Mouse (Mus musculus): ENCODE measurements around the gene Retreg1. TPM values are rescaled to one million over a fixed set of nuclear protein-coding genes. Genes with fewer than 3 reads are reported as not detected.

Retreg1 gene
- polyA plus RNA-seq, 1 experiment from 2014 or later = 7.1 TPM

GRCm38 (mm10) chr15:25808677-25809460, 34.1 kb upstream of the Retreg1 start:
- Histone ChIP-seq H3K4me3 (no peak overlapping the region), H3K36me3 (peaks cover 88% of the 10 kb centered on the region), H3K9ac (no peak overlapping the region), H3K4me2 (replicated peaks) (no peak overlapping the region), H3K4me1 (no peaks in the 10 kb centered on the region), H3K27ac (no peak overlapping the region), H3K27me3 (replicated peaks) (no peaks in the 10 kb centered on the region), H3K9me3 (no peaks in the 10 kb centered on the region)
- no peak for ATAC-seq (ENCODE audit: low FRiP score, low read depth)
- 92% methylated on average over 20 of the region's 20 CpGs for WGBS

GRCm38 (mm10) chr15:25809669-25810068, 33.3 kb upstream of the Retreg1 start:
- Histone ChIP-seq H3K9ac (no peak overlapping the region), H3K9me3 (no peaks in the 10 kb centered on the region), H3K36me3 (peaks cover 87% of the 10 kb centered on the region), H3K4me2 (replicated peaks) (no peak overlapping the region), H3K4me1 (no peaks in the 10 kb centered on the region), H3K4me3 (no peak overlapping the region), H3K27me3 (replicated peaks) (no peaks in the 10 kb centered on the region), H3K27ac (no peak overlapping the region)
- 94% methylated on average over 6 of the region's 6 CpGs for WGBS
- no peak for ATAC-seq (ENCODE audit: low FRiP score, low read depth)

- no peaks in the 10 kb centered on the region for H3K4me1 ChIP-seq
- no peak for ATAC-seq (ENCODE audit: low FRiP score, low read depth)
- H3K4me2 ChIP-seq (replicated peaks) = no peak overlapping the region
- H3K4me3 ChIP-seq = no peak overlapping the region
- no peak overlapping the region for H3K27ac ChIP-seq
- no peaks in the 10 kb centered on the region for H3K27me3 ChIP-seq (replicated peaks)
- 87% methylated on average over 11 of the region's 11 CpGs for WGBS
- no peak overlapping the region for H3K9ac ChIP-seq
- peaks cover 79% of the 10 kb centered on the region for H3K36me3 ChIP-seq
- H3K9me3 ChIP-seq = 0 out of 2 replicates have a peak, but pooled peaks cover 8% of the 10 kb centered on the region
These were observed 31.1 kb upstream of the Retreg1 start for GRCm38 (mm10) chr15:25811834-25812250.

- WGBS = 69% methylated on average over 12 of the region's 12 CpGs
- H3K27ac ChIP-seq = no peak overlapping the region
- no peak for ATAC-seq (ENCODE audit: low FRiP score, low read depth)
- H3K36me3 ChIP-seq = peaks cover 73% of the 10 kb centered on the region
- H3K4me2 ChIP-seq (replicated peaks) = no peak overlapping the region
- H3K27me3 ChIP-seq (replicated peaks) = no peaks in the 10 kb centered on the region
- H3K4me3 ChIP-seq = no peak overlapping the region
- no peak overlapping the region for H3K9ac ChIP-seq
- 0 out of 2 replicates have a peak, but pooled peaks cover 8% of the 10 kb centered on the region for H3K9me3 ChIP-seq
- no peaks in the 10 kb centered on the region for H3K4me1 ChIP-seq
These were observed 30.5 kb upstream of the Retreg1 start for GRCm38 (mm10) chr15:25812479-25812878.

GRCm38 (mm10) chr15:25814535-25814934, 28.4 kb upstream of the Retreg1 start:
- Histone ChIP-seq H3K9me3 (0 out of 2 replicates have a peak, but pooled peaks cover 12% of the 10 kb centered on the region), H3K9ac (no peak overlapping the region), H3K4me1 (no peaks in the 10 kb centered on the region), H3K36me3 (peaks cover 54% of the 10 kb centered on the region), H3K4me3 (no peak overlapping the region), H3K4me2 (replicated peaks) (no peak overlapping the region), H3K27me3 (replicated peaks) (no peaks in the 10 kb centered on the region), H3K27ac (no peak overlapping the region)
- WGBS = 87% methylated on average over 3 of the region's 3 CpGs
- ATAC-seq (ENCODE audit: low FRiP score, low read depth) = no peak

GRCm38 (mm10) chr15:25817191-25817590, 25.8 kb upstream of the Retreg1 start:
- H3K9ac ChIP-seq = no peak overlapping the region
- H3K4me1 ChIP-seq = no peaks in the 10 kb centered on the region
- ATAC-seq (ENCODE audit: low FRiP score, low read depth) = no peak
- H3K27ac ChIP-seq = no peak overlapping the region
- H3K4me2 ChIP-seq (replicated peaks) = no peak overlapping the region
- H3K36me3 ChIP-seq = peaks cover 28% of the 10 kb centered on the region
- H3K27me3 ChIP-seq (replicated peaks) = no peaks in the 10 kb centered on the region
- H3K4me3 ChIP-seq = no peak overlapping the region
- 94% methylated on average over 2 of the region's 2 CpGs for WGBS
- H3K9me3 ChIP-seq = 0 out of 2 replicates have a peak, but pooled peaks cover 12% of the 10 kb centered on the region

- Histone ChIP-seq H3K9me3 (0 out of 2 replicates have a peak, but pooled peaks cover 4% of the 10 kb centered on the region), H3K4me2 (replicated peaks) (no peak overlapping the region), H3K27ac (no peak overlapping the region), H3K4me1 (no peaks in the 10 kb centered on the region), H3K36me3 (no peaks in the 10 kb centered on the region), H3K4me3 (no peak overlapping the region), H3K27me3 (replicated peaks) (no peaks in the 10 kb centered on the region), H3K9ac (no peak overlapping the region)
- no peak for ATAC-seq (ENCODE audit: low FRiP score, low read depth)
These were observed 21.0 kb upstream of the Retreg1 start for GRCm38 (mm10) chr15:25821981-25822380.

- H3K27ac ChIP-seq = no peak overlapping the region
- WGBS = 62% methylated on average over 3 of the region's 3 CpGs
- H3K9ac ChIP-seq = no peak overlapping the region
- H3K9me3 ChIP-seq = 0 out of 2 replicates have a peak, but pooled peaks cover 4% of the 10 kb centered on the region
- H3K27me3 ChIP-seq (replicated peaks) = no peaks in the 10 kb centered on the region
- no peak overlapping the region for H3K4me2 ChIP-seq (replicated peaks)
- ATAC-seq (ENCODE audit: low FRiP score, low read depth) = no peak
- no peaks in the 10 kb centered on the region for H3K36me3 ChIP-seq
- H3K4me3 ChIP-seq = no peak overlapping the region
- no peaks in the 10 kb centered on the region for H3K4me1 ChIP-seq
These were observed 20.3 kb upstream of the Retreg1 start for GRCm38 (mm10) chr15:25822656-25823055.

- Histone ChIP-seq H3K4me1 (no peaks in the 10 kb centered on the region), H3K4me3 (no peak overlapping the region), H3K4me2 (replicated peaks) (no peak overlapping the region), H3K36me3 (no peaks in the 10 kb centered on the region), H3K27ac (no peak overlapping the region), H3K9me3 (no peaks in the 10 kb centered on the region), H3K9ac (no peak overlapping the region), H3K27me3 (replicated peaks) (no peaks in the 10 kb centered on the region)
- no peak for ATAC-seq (ENCODE audit: low FRiP score, low read depth)
- 90% methylated on average over 8 of the region's 8 CpGs for WGBS
These were observed 16.4 kb upstream of the Retreg1 start for GRCm38 (mm10) chr15:25826531-25826961.

GRCm38 (mm10) chr15:25828464-25828863, 14.5 kb upstream of the Retreg1 start:
- Histone ChIP-seq H3K9ac (no peak overlapping the region), H3K9me3 (no peaks in the 10 kb centered on the region), H3K4me3 (no peak overlapping the region), H3K4me1 (no peaks in the 10 kb centered on the region), H3K36me3 (no peaks in the 10 kb centered on the region), H3K27me3 (replicated peaks) (no peaks in the 10 kb centered on the region), H3K27ac (no peak overlapping the region), H3K4me2 (replicated peaks) (no peak overlapping the region)
- WGBS = 81% methylated on average over 10 of the region's 10 CpGs
- no peak for ATAC-seq (ENCODE audit: low FRiP score, low read depth)

- WGBS = 82% methylated on average over 2 of the region's 2 CpGs
- no peak overlapping the region for H3K4me3 ChIP-seq
- H3K27ac ChIP-seq = no peak overlapping the region
- no peaks in the 10 kb centered on the region for H3K27me3 ChIP-seq (replicated peaks)
- no peak overlapping the region for H3K4me2 ChIP-seq (replicated peaks)
- ATAC-seq (ENCODE audit: low FRiP score, low read depth) = no peak
- no peaks in the 10 kb centered on the region for H3K9me3 ChIP-seq
- H3K4me1 ChIP-seq = no peaks in the 10 kb centered on the region
- no peaks in the 10 kb centered on the region for H3K36me3 ChIP-seq
- no peak overlapping the region for H3K9ac ChIP-seq
These were observed 12.6 kb upstream of the Retreg1 start for GRCm38 (mm10) chr15:25830426-25830825.

GRCm38 (mm10) chr15:25834282-25834681, 8.7 kb upstream of the Retreg1 start:
- no peaks in the 10 kb centered on the region for H3K27me3 ChIP-seq (replicated peaks)
- no peaks in the 10 kb centered on the region for H3K36me3 ChIP-seq

More at GRCm38 (mm10) chr15:25834282-25834681, 8.7 kb upstream of the Retreg1 start:
- Histone ChIP-seq H3K27ac (no peak overlapping the region), H3K4me1 (no peaks in the 10 kb centered on the region), H3K4me3 (no peak overlapping the region), H3K9ac (no peak overlapping the region), H3K4me2 (replicated peaks) (no peak overlapping the region), H3K9me3 (0 out of 2 replicates have a peak, but pooled peaks cover 9% of the 10 kb centered on the region)
- WGBS = 91% methylated on average over 2 of the region's 2 CpGs
- ATAC-seq (ENCODE audit: low FRiP score, low read depth) = no peak
